Mouse (Mus musculus): Measurements from ENCODE around the gene Gpr162. TPM values are rescaled to one million over a fixed set of nuclear protein-coding genes. Genes with fewer than 3 reads are reported as not detected.

Gpr162 gene
- total RNA-seq, 2 experiments from 2014 or later: 214 to 216 TPM

DNA sequence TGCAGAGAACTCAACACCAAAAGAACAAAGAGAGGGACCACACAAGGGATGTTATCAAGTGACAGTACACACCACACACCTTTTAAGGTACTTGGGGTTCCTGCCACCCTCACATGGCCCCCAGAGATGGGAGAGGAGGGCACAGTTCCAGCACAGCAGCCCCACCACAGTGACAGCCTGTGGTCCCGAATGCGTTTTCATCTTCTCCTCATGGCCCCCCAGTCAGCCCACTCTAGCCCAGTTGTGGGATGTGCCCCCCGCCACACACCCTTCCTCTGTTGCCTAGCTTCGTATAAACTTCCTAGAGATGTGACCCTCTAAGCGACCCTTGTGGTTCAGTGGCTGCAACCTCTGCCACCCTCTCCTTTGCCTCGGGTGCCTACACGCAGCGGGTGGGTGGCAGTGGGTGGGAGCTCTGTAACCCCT is 22.2 kb upstream of the Gpr162 start:
- no peak for DNase-seq (ENCODE audit: extremely low spot score in 1 of 2, low spot score in 2 of 2)

DNA sequence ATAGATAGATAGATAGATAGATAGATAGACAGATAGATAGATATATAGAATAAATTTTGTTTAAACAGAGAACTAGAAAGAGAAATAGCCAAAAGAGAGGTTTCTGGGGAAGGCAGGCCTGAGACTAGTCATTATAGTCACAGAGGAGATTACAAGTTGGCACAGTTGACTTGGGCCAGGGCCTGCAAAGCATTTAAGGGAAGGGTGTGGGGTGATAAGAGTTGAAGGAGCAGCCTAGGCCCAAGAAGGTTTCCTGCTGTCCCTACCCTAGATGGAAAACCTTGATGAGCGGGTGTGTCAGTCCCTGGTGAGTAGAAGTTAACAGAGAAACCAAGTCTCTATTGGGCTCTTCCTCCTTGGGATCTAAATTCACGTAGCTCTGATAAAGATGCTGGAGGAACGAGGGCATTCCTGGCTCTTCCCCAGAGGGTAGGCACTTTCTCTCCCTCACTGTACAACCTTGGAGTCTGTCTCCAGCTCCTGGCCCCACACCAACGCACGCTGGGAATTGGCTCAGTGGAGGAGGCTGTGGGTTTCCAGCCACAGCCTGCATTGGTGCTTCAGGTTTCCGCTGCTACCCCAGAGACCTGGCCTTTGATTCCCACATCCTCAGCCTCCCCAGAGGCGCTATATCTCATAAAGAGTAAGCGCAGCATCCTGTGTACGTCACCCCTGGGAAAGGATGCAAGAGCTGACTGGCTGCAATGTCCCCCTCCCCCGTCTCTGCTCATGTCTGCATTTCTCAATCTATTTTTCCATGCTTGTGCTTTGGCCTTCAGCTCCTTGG is 21.1 kb upstream of the Gpr162 start:
- intact Hi-C loops (cut with DNase I): no loop called here
- peak in 1 of 2 experiments; percentile 81 for DNase-seq (ENCODE audit: extremely low spot score in 1 of 2, low spot score in 2 of 2)

More for the DNA sequence above, 22.2 kb upstream of the Gpr162 start:
- intact Hi-C loops (cut with DNase I): no loop called here

GRCm38 (mm10) chr6:124883351-124883750 is 19.6 kb upstream of the Gpr162 start:
- DNase-seq (ENCODE audit: extremely low spot score in 1 of 2, low spot score in 2 of 2): no peak
- intact Hi-C loops (cut with DNase I): no loop called here

- DNase-seq (ENCODE audit: extremely low spot score in 1 of 2, low spot score in 2 of 2): no peak
- intact Hi-C loops (cut with DNase I): no loop called here
These were observed 18.0 kb upstream of the Gpr162 start for GRCm38 (mm10) chr6:124881821-124882220.

DNA sequence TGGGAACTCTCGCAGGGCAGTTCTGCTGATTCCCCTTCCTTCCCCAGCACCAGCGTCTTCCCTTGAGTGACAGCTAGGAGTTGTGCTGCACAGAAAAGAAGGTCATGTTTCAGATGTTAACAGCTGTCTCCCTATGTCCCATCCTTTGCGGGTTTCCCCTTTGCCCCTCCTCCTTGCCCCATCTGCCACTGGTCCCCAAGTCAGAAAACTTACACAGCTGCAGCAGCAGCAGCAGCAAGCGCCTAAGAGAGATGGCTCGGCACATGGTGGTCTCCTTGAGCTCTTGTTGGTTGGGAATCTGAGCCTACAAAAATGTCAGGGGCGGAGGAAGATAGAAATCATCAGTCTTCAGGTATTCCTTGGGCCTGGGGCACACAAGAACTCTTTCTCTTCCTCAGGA is 15.6 kb upstream of the Gpr162 start:
- intact Hi-C loops (cut with DNase I): no loop called here
- DNase-seq (ENCODE audit: extremely low spot score in 1 of 2, low spot score in 2 of 2): no peak

GRCm38 (mm10) chr6:124874348-124874747 is 10.6 kb upstream of the Gpr162 start:
- intact Hi-C loops (cut with DNase I): no loop called here
- no peak for DNase-seq (ENCODE audit: extremely low spot score in 1 of 2, low spot score in 2 of 2)

GRCm38 (mm10) chr6:124866560-124866959 is 2.8 kb upstream of the Gpr162 start:
- DNase-seq (ENCODE audit: extremely low spot score in 1 of 2, low spot score in 2 of 2): no peak
- intact Hi-C loops (cut with DNase I): no loop called here

DNA sequence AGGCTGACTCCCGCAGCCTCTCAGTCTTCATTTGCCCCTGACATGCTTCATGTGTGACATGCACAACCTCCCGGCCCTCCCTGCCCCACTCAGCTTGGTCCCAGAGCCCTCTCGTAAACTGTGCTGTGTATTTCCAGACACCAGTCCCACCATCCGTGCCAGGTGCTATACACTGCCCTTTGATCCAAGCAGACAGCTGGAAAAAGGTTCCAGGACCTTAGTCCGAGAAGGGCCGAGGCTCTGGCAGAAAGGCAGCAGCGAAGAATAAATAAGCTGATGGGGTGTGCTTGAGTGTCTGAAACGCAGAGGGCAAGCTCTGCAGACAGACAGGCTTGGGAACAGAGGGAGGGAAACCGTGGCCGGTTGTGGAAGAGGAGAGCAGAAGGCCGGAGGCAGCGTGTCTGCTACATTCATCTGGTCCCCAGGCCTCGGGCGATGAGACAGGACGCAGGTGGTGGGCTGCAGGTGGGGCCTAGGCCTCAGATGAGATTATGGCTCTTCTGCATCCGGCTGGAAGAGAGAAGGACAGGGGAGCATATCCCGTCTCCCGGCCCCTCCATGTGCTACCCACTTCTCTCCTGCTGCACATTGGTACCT is 2.1 kb upstream of the Gpr162 start:
- intact Hi-C loops (cut with DNase I): no loop called here
- DNase-seq (ENCODE audit: extremely low spot score in 1 of 2, low spot score in 2 of 2): no peak

- peak in 1 of 2 experiments; percentile 50 for DNase-seq (ENCODE audit: extremely low spot score in 1 of 2, low spot score in 2 of 2)
- intact Hi-C loops (cut with DNase I): loop anchor here (2.0 kb wide), 1 partner anchor 42 kb away; no protein-coding TSS in a partner anchor
These were observed 592 bp downstream of the Gpr162 start for GRCm38 (mm10) chr6:124863125-124863657.

DNA sequence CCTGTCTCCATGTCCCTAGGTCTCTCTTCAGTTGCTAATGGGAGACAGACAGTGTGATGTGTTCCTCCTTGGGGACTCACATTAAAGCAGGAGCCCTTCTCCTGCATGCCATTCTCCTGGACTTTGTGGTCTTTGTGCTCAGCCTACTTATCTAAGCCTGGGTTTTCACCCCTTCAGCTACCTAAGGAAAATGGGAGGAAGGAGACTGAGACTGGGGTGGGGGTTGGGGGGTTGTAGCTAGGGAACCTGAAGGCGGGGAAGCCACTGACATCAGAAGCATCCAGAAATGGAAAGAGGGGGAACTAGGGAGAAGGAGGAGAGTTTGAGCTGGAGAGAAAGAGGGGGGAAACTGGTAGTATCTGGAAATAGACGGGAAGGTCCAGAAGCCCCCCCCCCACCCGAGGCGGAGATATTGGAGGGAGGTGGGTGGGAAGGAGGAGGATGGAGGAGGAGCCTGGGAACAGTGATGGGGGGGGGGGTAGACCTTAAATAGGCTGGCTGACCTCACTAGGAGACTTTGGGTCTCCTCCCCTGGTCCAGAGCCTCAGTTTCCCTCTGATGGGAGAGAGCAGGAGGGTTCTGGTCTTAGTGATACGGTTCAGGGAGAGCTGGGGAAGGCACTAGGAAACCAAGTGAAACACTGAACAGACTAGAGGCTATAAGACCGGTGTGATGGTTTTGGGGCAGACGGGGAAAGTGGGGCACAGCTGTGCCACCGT is 1.2 kb downstream of the Gpr162 start:
- DNase-seq (ENCODE audit: extremely low spot score in 1 of 2, low spot score in 2 of 2): no peak
- intact Hi-C loops (cut with DNase I): loop anchor here (2.0 kb wide), 1 partner anchor 42 kb away; no protein-coding TSS in a partner anchor

DNA sequence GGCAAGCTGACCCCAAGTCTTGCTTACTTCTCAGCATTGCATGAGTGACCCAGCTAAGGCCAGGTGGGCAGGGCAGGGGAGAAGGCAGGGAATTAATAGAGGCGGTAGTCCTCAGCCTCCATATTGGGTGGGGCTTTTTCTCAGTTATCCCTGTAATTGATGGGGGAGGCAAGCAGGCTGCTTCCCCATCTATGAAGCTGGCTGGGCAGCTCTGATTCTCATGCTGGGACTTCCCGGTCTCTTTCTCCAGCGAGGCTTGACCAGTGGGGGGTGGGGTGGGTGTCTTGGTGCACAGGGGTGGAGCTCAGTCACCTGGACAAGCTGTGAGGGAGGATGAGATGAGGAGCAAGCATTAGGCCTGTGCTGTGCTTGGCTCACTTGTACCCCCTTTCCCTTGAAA is 2.0 kb downstream of the Gpr162 start:
- DNase-seq (ENCODE audit: extremely low spot score in 1 of 2, low spot score in 2 of 2): peak in 1 of 2 experiments; percentile 43
- intact Hi-C loops (cut with DNase I): loop anchor here (2.0 kb wide), 2 partner anchors 43 to 55 kb away; no protein-coding TSS in a partner anchor

- intact Hi-C loops (cut with DNase I): loop anchor here (2.0 kb wide), 1 partner anchor 56 kb away; no protein-coding TSS in a partner anchor
- DNase-seq (ENCODE audit: extremely low spot score in 1 of 2, low spot score in 2 of 2): no peak
These were observed 2.5 kb downstream of the Gpr162 start for GRCm38 (mm10) chr6:124861266-124861665.

DNA sequence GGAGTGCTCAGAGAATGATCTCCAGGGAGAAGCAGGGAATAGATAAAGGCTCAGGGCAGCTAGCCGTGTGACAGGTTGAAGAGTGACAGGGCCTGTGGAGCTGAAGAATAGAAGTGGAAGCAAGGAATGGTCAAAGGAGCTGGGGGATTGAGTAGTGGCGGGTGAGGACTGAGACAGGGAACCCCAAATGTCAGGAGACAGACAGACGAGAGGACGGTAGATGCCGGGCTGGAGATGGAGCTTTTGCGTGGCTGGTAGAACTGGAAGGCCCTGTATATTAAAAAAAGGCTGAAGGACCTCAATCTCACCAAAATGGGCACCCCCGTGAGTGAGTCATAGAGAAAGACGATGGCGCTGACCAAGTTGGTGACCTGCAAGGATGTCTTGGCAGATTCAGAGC is 3.3 kb downstream of the Gpr162 start:
- no peak for DNase-seq (ENCODE audit: extremely low spot score in 1 of 2, low spot score in 2 of 2)
- intact Hi-C loops (cut with DNase I): loop anchor here (2.0 kb wide), 1 partner anchor 56 kb away; no protein-coding TSS in a partner anchor

DNA sequence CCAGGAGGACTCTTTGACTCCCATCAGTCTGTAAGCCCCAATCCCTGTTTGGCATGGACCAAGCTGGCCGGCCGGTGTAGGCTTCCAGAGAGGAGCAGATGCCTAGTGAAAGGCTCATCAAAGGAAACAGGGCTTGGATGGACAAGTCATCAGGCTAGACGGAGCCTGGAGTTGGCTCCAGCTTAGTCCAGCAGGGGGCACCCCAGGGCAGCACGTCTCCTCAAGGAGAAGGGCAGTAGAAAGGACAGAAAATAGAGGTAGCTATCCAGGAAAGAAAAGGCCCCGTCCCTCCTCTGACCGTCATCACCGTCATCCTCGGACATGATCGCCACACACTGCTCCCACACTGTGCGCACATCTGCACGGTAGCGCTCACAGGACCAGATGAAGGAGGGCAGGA is 4.1 kb downstream of the Gpr162 start:
- intact Hi-C loops (cut with DNase I): loop anchor here (2.0 to 10.0 kb wide), 2 partner anchors 57 to 225 kb away; no protein-coding TSS in a partner anchor
- peak; percentile 79 to 91 for DNase-seq (ENCODE audit: extremely low spot score in 1 of 2, low spot score in 2 of 2)

DNA sequence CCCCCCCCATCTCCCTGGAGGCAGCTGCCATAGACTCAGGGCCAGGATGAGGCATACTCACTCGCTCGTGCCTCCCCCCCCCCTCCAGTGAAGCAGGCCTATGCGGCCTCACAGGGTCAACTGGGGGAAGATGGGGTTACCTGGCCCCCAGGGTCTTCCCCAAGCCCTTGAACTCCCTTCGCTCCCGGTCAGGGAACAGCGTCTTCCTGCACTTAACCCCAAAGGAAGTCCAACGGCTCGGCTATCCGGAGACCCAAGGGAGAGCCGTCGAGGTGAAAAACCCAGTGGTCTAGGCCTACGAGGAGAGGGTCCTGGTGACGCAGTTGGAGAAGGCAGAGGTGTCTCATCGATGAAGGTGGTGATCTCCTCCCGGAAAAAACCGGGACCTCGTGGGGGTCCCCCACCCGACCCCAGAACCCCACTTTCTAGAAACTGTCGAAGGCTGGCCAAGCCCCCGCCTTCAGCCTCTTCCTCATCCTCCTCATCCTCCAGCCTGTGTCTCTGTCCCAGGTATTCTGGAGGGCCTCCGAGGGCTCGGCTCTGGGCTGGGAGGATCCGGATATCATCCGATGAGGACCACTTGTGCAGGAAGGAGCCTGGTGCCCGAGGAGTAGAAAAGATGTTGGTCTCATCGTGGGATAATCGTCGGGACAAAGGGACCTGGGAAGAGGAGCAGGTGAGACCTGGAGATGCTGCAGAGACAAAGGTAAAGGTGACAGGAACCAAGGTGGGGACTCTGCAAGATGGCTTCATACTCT is 5.0 kb downstream of the Gpr162 start:
- intact Hi-C loops (cut with DNase I): loop anchor here (10.0 kb wide), 1 partner anchor 226 kb away; no protein-coding TSS in a partner anchor
- DNase-seq (ENCODE audit: extremely low spot score in 1 of 2, low spot score in 2 of 2): no peak

DNA sequence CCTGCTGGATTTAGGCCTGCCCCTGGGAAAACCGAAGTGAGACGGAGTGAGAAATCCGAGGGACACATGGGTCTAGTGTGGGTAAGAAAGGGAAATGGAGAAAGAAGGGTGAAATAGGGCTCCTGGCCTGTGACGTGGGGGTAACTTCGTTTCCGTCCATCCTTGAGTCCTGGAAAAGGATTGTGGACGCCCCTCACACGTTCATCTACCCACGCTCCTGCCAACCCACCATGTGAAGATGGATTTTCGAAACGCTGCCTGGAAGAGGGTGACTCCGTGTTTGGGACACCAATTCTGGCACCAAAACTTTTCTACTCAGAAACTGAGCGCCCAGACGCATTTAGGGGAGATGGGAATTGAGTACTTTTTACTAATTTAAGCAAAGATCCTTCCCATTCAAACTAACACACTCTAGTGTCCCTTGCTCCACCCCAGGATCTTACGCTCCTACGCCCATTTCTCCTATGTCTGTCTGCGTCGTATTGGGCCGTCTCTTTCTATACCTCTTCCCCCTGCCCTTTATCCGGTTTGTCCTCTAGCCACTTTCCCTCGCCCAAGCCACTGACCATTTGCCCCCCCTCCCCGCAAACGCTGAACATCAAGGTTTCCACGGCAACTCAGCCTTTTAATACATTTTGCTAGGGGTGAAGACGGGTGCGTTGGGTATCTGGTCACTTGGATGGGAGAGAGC is 5.8 kb downstream of the Gpr162 start:
- intact Hi-C loops (cut with DNase I): loop anchor here (10.0 kb wide), 1 partner anchor 227 kb away; no protein-coding TSS in a partner anchor
- DNase-seq (ENCODE audit: extremely low spot score in 1 of 2, low spot score in 2 of 2): no peak

GRCm38 (mm10) chr6:124856916-124857839 is 6.6 kb downstream of the Gpr162 start, which contains the start of gene P3h3:
Gene P3h3 (minus strand): TSS chr6:124857752.
- intact Hi-C loops (cut with DNase I): loop anchor here (10.0 kb wide), 1 partner anchor 228 kb away; no protein-coding TSS in a partner anchor
- peak; percentile 82 to 92 for DNase-seq (ENCODE audit: extremely low spot score in 1 of 2, low spot score in 2 of 2)
